In the genomic region with DNA sequence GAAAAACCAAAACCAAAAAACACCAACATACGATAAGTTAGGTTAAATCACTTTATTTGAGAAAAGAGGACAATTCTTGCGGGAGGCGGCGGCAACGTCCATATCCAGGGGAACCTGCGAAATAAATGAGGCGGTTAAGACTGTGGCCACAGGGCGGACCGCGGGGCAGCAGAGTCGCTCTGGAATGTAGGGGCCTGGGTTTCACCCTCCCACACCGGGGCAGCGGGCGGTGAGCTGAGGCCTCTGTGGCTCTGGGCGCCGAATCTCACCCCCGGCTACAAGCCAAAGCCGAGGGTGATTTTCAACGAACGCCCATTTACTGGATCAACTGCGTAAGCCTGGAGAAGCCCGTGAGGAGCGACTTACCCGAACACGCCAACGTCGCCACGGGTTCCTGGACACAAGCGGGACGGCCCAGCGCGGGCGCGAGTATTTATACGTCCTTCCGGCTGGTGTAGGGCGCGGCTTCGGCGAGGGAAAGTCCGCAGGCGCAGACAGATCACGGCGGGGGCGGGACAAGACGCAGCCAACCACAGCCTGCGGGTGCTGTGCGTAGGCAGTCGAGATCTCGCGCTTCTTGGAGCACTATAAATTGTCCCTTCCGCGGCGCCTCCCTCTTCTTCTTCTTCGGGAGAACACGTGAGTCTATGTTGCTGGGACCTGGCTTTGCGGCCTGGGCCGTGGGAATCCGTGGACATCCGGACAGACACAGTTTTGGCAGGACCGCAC, we compare ENCODE assay signal across 8 mouse cellular contexts. TPM values are rescaled to one million over a fixed set of nuclear protein-coding genes. Genes with fewer than 3 reads are reported as not detected.
DNase-seq lines count a peak whose midpoint lies in the region; ATAC-seq and TF ChIP-seq lines count a peak whose summit lies in the region.

No protein-coding gene starts in this region.

- ATAC-seq in forebrain, postnatal 0 days: peak; percentile 98
- peak; percentile 82 to 88 for ATAC-seq in hematopoietic stem cell, adult 5-6 weeks (replicated peaks in 1 of 2; ENCODE audit: insufficient read depth in 1 of 2, low FRiP score in 2 of 2, low TSS enrichment in 1 of 2, low read depth in 1 of 2, poor library complexity in 2 of 2, severe bottlenecking in 2 of 2)
- peak; percentile 98 for ATAC-seq in lung, embryonic 16.5 days (ENCODE audit: low read depth)

- peak overlapping the region; percentile 71 for H3K4me2 ChIP-seq in forebrain, postnatal 0 days (ENCODE audit: low read depth)
- H3K4me2 ChIP-seq in lung, embryonic 16.5 days (ENCODE audit: low read depth, low read length): peak overlapping the region; percentile 88

- H3K79me2 ChIP-seq in MEL (ENCODE audit: control insufficient read depth, insufficient read depth, low read length, poor library complexity): peaks cover 51% of the 10 kb centered on the region

- TF ChIP-seq CTCF in MEL (IDR thresholded peaks at IDR 0.05 in 2 of 3, conservative IDR thresholded peaks at IDR 0.05 in 1 of 3; ENCODE audit: control insufficient read depth in 1 of 3, insufficient read depth in 1 of 3, low read depth in 2 of 3, low read length in 3 of 3, poor library complexity in 1 of 3, severe bottlenecking in 1 of 3): no peak
- no peak for TF ChIP-seq CTCF in cerebellum, adult 2 months (IDR thresholded peaks at IDR 0.05; ENCODE audit: borderline replicate concordance, insufficient read depth, low read depth, low read length)
- TF ChIP-seq CTCF in forebrain, postnatal 0 days (IDR thresholded peaks at IDR 0.05; ENCODE audit: low read depth): no peak; the same call in 1 of the 2 replicates

- H3K36me3 ChIP-seq in MEL (ENCODE audit: control insufficient read depth in 1 of 2, insufficient read depth in 2 of 2, low read length in 2 of 2): peaks cover 5 to 11% of the 10 kb centered on the region in 2 experiments; a peak in 3 of 4 replicates
- peaks cover 14% of the 10 kb centered on the region for H3K36me3 ChIP-seq in forebrain, postnatal 0 days (ENCODE audit: insufficient read depth)
- H3K36me3 ChIP-seq in lung, embryonic 16.5 days (ENCODE audit: control insufficient read depth, insufficient read depth, low read length): peaks cover 18% of the 10 kb centered on the region

- whole genome bisulfite sequencing in cerebellum, adult 2 months: under 1% methylated on average over 61 of the region's 61 CpGs
- 1% methylated on average over 59 of the region's 61 CpGs for WGBS in forebrain, postnatal 0 days
- WGBS in lung, embryonic 16.5 days: 0% methylated on average over 61 of the region's 61 CpGs

- H3K27ac ChIP-seq in MEL (ENCODE audit: control insufficient read depth, low read depth, low read length): peak overlapping the region; percentile 87
- peak overlapping the region; percentile 52 for H3K27ac ChIP-seq in cerebellum, adult 2 months (ENCODE audit: insufficient read depth, low read length)
- H3K27ac ChIP-seq in forebrain, postnatal 0 days (ENCODE audit: low read depth, low read length): peak overlapping the region; percentile 91
- peak overlapping the region; percentile 87 for H3K27ac ChIP-seq in lung, embryonic 16.5 days (ENCODE audit: low read length)

- H3K9ac ChIP-seq in MEL (ENCODE audit: control insufficient read depth, low read depth, low read length, poor library complexity, severe bottlenecking): peak overlapping the region; percentile 98
- peak overlapping the region; percentile 87 for H3K9ac ChIP-seq in forebrain, postnatal 0 days
- H3K9ac ChIP-seq in lung, embryonic 16.5 days (ENCODE audit: low read length): peak overlapping the region; percentile 97

- no peak for TF ChIP-seq EP300 in MEL (IDR thresholded peaks at IDR 0.05; ENCODE audit: low read depth in 1 of 2, low read length in 2 of 2)

- no peak for TF ChIP-seq RAD21 in MEL (IDR thresholded peaks at IDR 0.05; ENCODE audit: low read depth, low read length)

- DNase-seq in MEL (ENCODE audit: low read depth, low spot score): peak; percentile 99
- peak; percentile 97 to 99 for DNase-seq in cerebellum, adult 2 months
- peak; percentile 99 for DNase-seq in forebrain, postnatal 0 days
- DNase-seq in layer of hippocampus, adult 9-10 months (ENCODE audit: low spot score): peak; percentile 94
- DNase-seq in ovary, postnatal 10 days (ENCODE audit: low spot score): peak; percentile 92
- peak; percentile 96 to 97 for DNase-seq in thymus, postnatal 10 days (ENCODE audit: low spot score in 2 of 2)

- TF ChIP-seq POLR2A in MEL (IDR thresholded peaks at IDR 0.05; ENCODE audit: control insufficient read depth in 1 of 2, insufficient read depth in 1 of 2, low read depth in 1 of 2, low read length in 2 of 2, poor library complexity in 1 of 2): peak; percentile 77 to 98
- TF ChIP-seq POLR2A in cerebellum, adult 2 months (IDR thresholded peaks at IDR 0.05; ENCODE audit: borderline replicate concordance, insufficient read depth, low read length): peak; percentile 96

- no peaks in the 10 kb centered on the region for H3K9me3 ChIP-seq in MEL (replicated peaks; ENCODE audit: insufficient read depth, low read length)
- H3K9me3 ChIP-seq in forebrain, postnatal 0 days (ENCODE audit: low read length): no peaks in the 10 kb centered on the region
- H3K9me3 ChIP-seq in lung, embryonic 16.5 days (ENCODE audit: control insufficient read depth, low read length): no peaks in the 10 kb centered on the region

- H3K4me1 ChIP-seq in MEL (ENCODE audit: control insufficient read depth in 1 of 2, insufficient read depth in 2 of 2, low read length in 2 of 2): peaks cover 0 to 10% of the 10 kb centered on the region in 2 experiments; a peak in 2 of 4 replicates
- peaks cover 4% of the 10 kb centered on the region for H3K4me1 ChIP-seq in cerebellum, adult 2 months (ENCODE audit: control insufficient read depth, insufficient read depth, low read length)
- H3K4me1 ChIP-seq in forebrain, postnatal 0 days (ENCODE audit: insufficient read depth): peaks cover 11% of the 10 kb centered on the region
- H3K4me1 ChIP-seq in lung, embryonic 16.5 days (replicated peaks; ENCODE audit: control insufficient read depth, insufficient read depth, low read length): peaks cover 31% of the 10 kb centered on the region

- H3K4me3 ChIP-seq in MEL (ENCODE audit: control insufficient read depth in 1 of 2, insufficient read depth in 1 of 2, low read depth in 2 of 2, low read length in 2 of 2): peak overlapping the region; percentile 69 to 98
- peak overlapping the region; percentile 88 for H3K4me3 ChIP-seq in cerebellum, adult 2 months (replicated peaks; ENCODE audit: insufficient read depth, low read depth, low read length)
- H3K4me3 ChIP-seq in forebrain, postnatal 0 days (ENCODE audit: low read depth, low read length): peak overlapping the region; percentile 86
- peak overlapping the region; percentile 92 for H3K4me3 ChIP-seq in lung, embryonic 16.5 days (ENCODE audit: low read length)

- H3K27me3 ChIP-seq in MEL (ENCODE audit: control insufficient read depth in 1 of 2, insufficient read depth in 2 of 2, low read length in 2 of 2): no peaks in the 10 kb centered on the region
- H3K27me3 ChIP-seq in cerebellum, adult 2 months (ENCODE audit: control insufficient read depth, insufficient read depth, low read length): no peaks in the 10 kb centered on the region
- H3K27me3 ChIP-seq in forebrain, postnatal 0 days (ENCODE audit: insufficient read depth, low read length): no peaks in the 10 kb centered on the region
- no peaks in the 10 kb centered on the region for H3K27me3 ChIP-seq in lung, embryonic 16.5 days (ENCODE audit: control insufficient read depth, insufficient read depth, low read depth, low read length)

RNA-seq across cellular contexts. Expression of gene Rps2, which starts 1.7 kb away (rescaled TPM):
- total RNA-seq in MEL (2012; rRNA removed): 3,755 and 4,516 TPM in 2 replicates
- 1,000 to 10,000 TPM in 1 of 2 experiments, not detected in 1; 1,852 TPM for polyA plus RNA-seq in MEL (2012; ENCODE audit: insufficient read depth in 1 of 2, insufficient read length in 2 of 2, low read depth in 1 of 2, low replicate concordance in 2 of 2, missing spikeins in 1 of 2)
- polyA plus RNA-seq in cerebellum, adult 2 months (2012; rRNA removed): 577 and 621 TPM in 2 replicates
- 2,317 and 3,198 TPM in 2 replicates for total RNA-seq in forebrain, postnatal 0 days (2014; rRNA removed)
- polyA plus RNA-seq in forebrain, postnatal 0 days (2015; fragmentation: Nextera tagmentation; extraction: Ambion mirVana): 884 and 936 TPM in 2 replicates
- 1,140 and 1,689 TPM in 2 replicates for total RNA-seq in hematopoietic stem cell, adult 5-6 weeks (2017)
- polyA plus RNA-seq in lung, embryonic 16.5 days (2015; fragmentation: Nextera tagmentation; extraction: Ambion mirVana): 1,342 and 1,356 TPM in 2 replicates

RNA-seq across cellular contexts. Expression of gene Rnf151, which starts 1.8 kb away (rescaled TPM):
- 0.23 and 0.26 TPM in 2 replicates for total RNA-seq in MEL (2012; rRNA removed)
- under 1 TPM in 1 of 2 experiments, not detected in 1; 0.40 TPM for polyA plus RNA-seq in MEL (2012; ENCODE audit: insufficient read depth in 1 of 2, insufficient read length in 2 of 2, low read depth in 1 of 2, low replicate concordance in 2 of 2, missing spikeins in 1 of 2)
- 0.18 and 0.57 TPM in 2 replicates for polyA plus RNA-seq in cerebellum, adult 2 months (2012; rRNA removed)
- total RNA-seq in forebrain, postnatal 0 days (2014; rRNA removed): 0.69 TPM in 1 of 2 replicates, not detected in the other
- not detected in 2 replicates for polyA plus RNA-seq in forebrain, postnatal 0 days (2015; fragmentation: Nextera tagmentation; extraction: Ambion mirVana)
- total RNA-seq in hematopoietic stem cell, adult 5-6 weeks (2017): not detected in 2 replicates
- 0.35 TPM in 1 of 2 replicates, not detected in the other for polyA plus RNA-seq in lung, embryonic 16.5 days (2015; fragmentation: Nextera tagmentation; extraction: Ambion mirVana)

RNA-seq across cellular contexts. Expression of gene Ndufb10, which starts 4.6 kb away (rescaled TPM):
- total RNA-seq in MEL (2012; rRNA removed): 258 and 292 TPM in 2 replicates
- 100 to 1,000 TPM in 1 of 2 experiments, not detected in 1; 230 TPM for polyA plus RNA-seq in MEL (2012; ENCODE audit: insufficient read depth in 1 of 2, insufficient read length in 2 of 2, low read depth in 1 of 2, low replicate concordance in 2 of 2, missing spikeins in 1 of 2)
- 548 and 613 TPM in 2 replicates for polyA plus RNA-seq in cerebellum, adult 2 months (2012; rRNA removed)
- total RNA-seq in forebrain, postnatal 0 days (2014; rRNA removed): 151 and 199 TPM in 2 replicates
- 312 and 351 TPM in 2 replicates for polyA plus RNA-seq in forebrain, postnatal 0 days (2015; fragmentation: Nextera tagmentation; extraction: Ambion mirVana)
- total RNA-seq in hematopoietic stem cell, adult 5-6 weeks (2017): 164 and 207 TPM in 2 replicates
- polyA plus RNA-seq in lung, embryonic 16.5 days (2015; fragmentation: Nextera tagmentation; extraction: Ambion mirVana): 204 and 217 TPM in 2 replicates

RNA-seq across cellular contexts. Expression of gene Rpl3l, which starts 8.0 kb away (rescaled TPM):
- 0.12 and 0.13 TPM in 2 replicates for total RNA-seq in MEL (2012; rRNA removed)
- polyA plus RNA-seq in MEL (2012; ENCODE audit: insufficient read depth in 1 of 2, insufficient read length in 2 of 2, low read depth in 1 of 2, low replicate concordance in 2 of 2, missing spikeins in 1 of 2): under 1 TPM in 1 of 2 experiments, not detected in 1; 0.24 TPM
- polyA plus RNA-seq in cerebellum, adult 2 months (2012; rRNA removed): 0.67 and 0.70 TPM in 2 replicates
- total RNA-seq in forebrain, postnatal 0 days (2014; rRNA removed): not detected in 2 replicates
- polyA plus RNA-seq in forebrain, postnatal 0 days (2015; fragmentation: Nextera tagmentation; extraction: Ambion mirVana): 0.34 TPM in 1 of 2 replicates, not detected in the other
- total RNA-seq in hematopoietic stem cell, adult 5-6 weeks (2017): not detected in 2 replicates
- polyA plus RNA-seq in lung, embryonic 16.5 days (2015; fragmentation: Nextera tagmentation; extraction: Ambion mirVana): not detected in 2 replicates

RNA-seq across cellular contexts. Expression of gene Tbl3, which starts 12.2 kb away (rescaled TPM):
- total RNA-seq in MEL (2012; rRNA removed): 102 and 103 TPM in 2 replicates
- 100 to 1,000 TPM in 1 of 2 experiments, not detected in 1; 111 TPM for polyA plus RNA-seq in MEL (2012; ENCODE audit: insufficient read depth in 1 of 2, insufficient read length in 2 of 2, low read depth in 1 of 2, low replicate concordance in 2 of 2, missing spikeins in 1 of 2)
- polyA plus RNA-seq in cerebellum, adult 2 months (2012; rRNA removed): 60.6 and 62.4 TPM in 2 replicates
- 39.0 and 59.2 TPM in 2 replicates for total RNA-seq in forebrain, postnatal 0 days (2014; rRNA removed)
- 45.7 and 48.0 TPM in 2 replicates for polyA plus RNA-seq in forebrain, postnatal 0 days (2015; fragmentation: Nextera tagmentation; extraction: Ambion mirVana)
- total RNA-seq in hematopoietic stem cell, adult 5-6 weeks (2017): 24.0 and 29.7 TPM in 2 replicates
- 66.9 and 67.9 TPM in 2 replicates for polyA plus RNA-seq in lung, embryonic 16.5 days (2015; fragmentation: Nextera tagmentation; extraction: Ambion mirVana)

Comparison
In these comparisons a context has a peak if more than half of its experiments do, and no peak if none do; other contexts are left out.
1. Peak in every context shown above with its lines: DNase-seq, ATAC-seq, H3K4me3 ChIP-seq and H3K27ac ChIP-seq.